Mouse (Mus musculus) liver, adult 10 weeks (tissue): Measurements from ENCODE around the gene Olfr694. TPM values are rescaled to one million over a fixed set of nuclear protein-coding genes. Genes with fewer than 3 reads are reported as not detected.

Experiments used
- polyA plus RNA-seq: library from polyadenylated mRNA; stranded (reverse); fragments of 350-450 nt; fragmentation: Illumina TruSeq; extraction: RNeasy Lipid Tissue Mini Kit (QIAGEN cat#74804); gene quantifications from one replicate; pipeline ENCODE4 v1.2.3, GENCODE M21; 2014; ENCODE audit warnings: low read depth, low replicate concordance

The Olfr694 gene
- polyA plus RNA-seq, result not detected

DNA sequence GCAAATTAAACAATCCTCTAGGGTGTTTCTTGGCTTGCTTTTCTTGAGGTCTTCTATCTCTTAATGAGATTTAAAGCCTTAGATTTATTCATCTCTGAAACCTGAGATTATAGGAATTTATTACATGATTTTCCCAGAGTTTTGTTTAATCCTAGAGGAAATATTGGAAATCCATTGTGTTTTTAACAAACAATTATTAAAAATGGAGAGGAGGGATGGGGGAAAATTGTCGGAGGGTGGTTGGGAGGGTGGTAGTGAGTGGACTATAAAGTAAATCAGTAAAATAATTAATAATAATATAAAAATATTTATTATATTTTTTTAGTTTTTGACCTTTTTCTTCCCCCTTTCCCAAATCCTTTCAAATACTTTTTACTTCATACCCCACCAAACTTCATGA, at the start of gene Olfr694:
Olfr694 (minus strand) TSS at position 101 of the 400 bp plus-strand sequence.

DNA sequence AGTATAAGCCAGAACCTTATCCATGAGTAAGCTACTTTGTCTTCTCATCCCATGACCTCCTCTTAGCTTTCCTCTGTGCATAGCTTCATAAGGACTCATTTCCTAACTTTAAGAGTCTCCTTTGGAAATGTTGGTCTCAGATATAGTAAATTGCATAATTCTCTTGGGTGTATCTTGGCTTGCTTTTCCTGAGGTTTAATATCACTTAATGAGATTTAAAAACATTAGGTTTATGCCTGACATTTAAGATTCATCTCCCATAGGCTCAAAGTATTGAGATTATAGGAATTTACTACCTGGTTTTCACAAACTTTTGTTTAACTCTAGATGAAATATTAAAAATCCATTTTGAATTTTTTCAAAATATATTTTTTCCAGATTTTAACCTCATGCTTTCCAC, 24.7 kb upstream of the Olfr694 start, which contains the start of gene Olfr695:
Olfr695 (minus strand) TSS at position 101 of the 400 bp plus-strand sequence.

DNA sequence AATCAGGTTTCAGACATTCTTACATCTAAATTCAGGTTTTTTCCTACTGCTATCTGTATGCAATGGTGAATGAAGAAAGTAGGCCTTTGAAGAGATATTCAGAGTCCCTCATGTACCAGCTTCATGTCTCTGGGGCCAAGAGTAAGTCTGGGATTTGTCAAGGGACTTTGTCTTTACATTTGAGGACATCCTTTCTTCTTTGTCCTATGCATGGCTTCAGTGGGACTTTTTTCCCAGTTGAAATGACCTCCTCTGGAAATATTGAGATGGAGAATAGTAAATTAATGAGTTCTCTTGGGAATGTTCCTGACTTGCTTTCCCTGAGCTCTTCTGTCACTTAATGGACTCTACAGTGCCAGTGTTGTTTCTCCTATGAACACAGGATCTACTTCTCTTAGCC, 11.1 kb downstream of the Olfr694 start, which contains the start of gene Olfr693:
Olfr693 (minus strand) TSS at position 101 of the 400 bp plus-strand sequence.

Other genes starting within 250 kb of the Olfr694 start
- gene Olfr693, start 11.2 kb downstream of the Olfr694 start, polyA plus RNA-seq, result not detected
- gene Olfr695, start 24.6 kb upstream of the Olfr694 start, polyA plus RNA-seq, result not detected
- not detected for gene Olfr697, start 50.6 kb upstream of the Olfr694 start, polyA plus RNA-seq
- gene Olfr698, start 63.6 kb upstream of the Olfr694 start, polyA plus RNA-seq, result not detected
- gene Olfr699, start 101.4 kb upstream of the Olfr694 start, polyA plus RNA-seq, result not detected
- not detected for gene Olfr700, start 117.0 kb upstream of the Olfr694 start, polyA plus RNA-seq
- not detected for gene Olfr701, start 122.3 kb upstream of the Olfr694 start, polyA plus RNA-seq
- gene Olfr702, start 142.1 kb upstream of the Olfr694 start, polyA plus RNA-seq, result not detected
- not detected for gene Olfr703, start 151.5 kb upstream of the Olfr694 start, polyA plus RNA-seq
- not detected for gene Olfr704, start 171.4 kb upstream of the Olfr694 start, polyA plus RNA-seq
- not detected for gene Olfr705, start 185.1 kb upstream of the Olfr694 start, polyA plus RNA-seq
- gene Olfr706, start 196.3 kb upstream of the Olfr694 start, polyA plus RNA-seq, result not detected
- gene Olfr707, start 209.4 kb upstream of the Olfr694 start, polyA plus RNA-seq, result not detected
- gene Olfr1532-ps1, start 216.2 kb upstream of the Olfr694 start, polyA plus RNA-seq, result not detected
- gene Olfr709-ps1, start 240.4 kb upstream of the Olfr694 start, polyA plus RNA-seq, result not detected